Mouse (Mus musculus) heart, embryonic 13.5 days (tissue): ENCODE data around the gene Rnf224. TPM values are rescaled to one million over a fixed set of nuclear protein-coding genes. Genes with fewer than 3 reads are reported as not detected.

Source experiments
- ATAC-seq: fragments of 200-750 bp; cut with Nextera tagmentation; 2 replicates; pipeline ENCODE4 v1.8.0; 2017; ENCODE audit warnings: moderate TSS enrichment; ENCODE audit not compliant: insufficient number of reproducible peaks, low FRiP score, low TSS enrichment; ENCODE audit errors: extremely low read depth
- H3K27ac ChIP-seq: fragments of 300-500 bp; sonication (generic); replicated peaks from 2 replicates; pipeline ENCODE4 v1.5.1; 2015; ENCODE audit warnings: moderate library complexity, mild to moderate bottlenecking, inconsistent platforms
- H3K27me3 ChIP-seq: fragments of 300-500 bp; sonication (generic); replicated peaks from 2 replicates; pipeline ENCODE4 v1.6.1; 2015; ENCODE audit warnings: mild to moderate bottlenecking, inconsistent platforms
- H3K36me3 ChIP-seq: fragments of 300-500 bp; sonication (generic); 2 replicates; pipeline ENCODE4 v1.6.1; 2015; ENCODE audit warnings: mild to moderate bottlenecking, inconsistent platforms
- H3K4me1 ChIP-seq: fragments of 300-500 bp; sonication (generic); 2 replicates; pipeline ENCODE4 v1.6.1; 2015; ENCODE audit warnings: inconsistent platforms
- H3K4me2 ChIP-seq: fragments of 300-500 bp; sonication (generic); 2 replicates; pipeline ENCODE4 v1.6.1; 2015; ENCODE audit warnings: inconsistent platforms, mild to moderate bottlenecking, moderate library complexity
- H3K4me3 ChIP-seq: fragments of 300-500 bp; sonication (generic); 2 replicates; pipeline ENCODE4 v1.5.1; 2015; ENCODE audit warnings: moderate library complexity, mild to moderate bottlenecking, inconsistent platforms
- H3K9ac ChIP-seq: fragments of 300-500 bp; sonication (generic); 2 replicates; pipeline ENCODE4 v1.6.1; 2015; ENCODE audit warnings: inconsistent platforms, mild to moderate bottlenecking, moderate library complexity
- H3K9me3 ChIP-seq: fragments of 300-500 bp; sonication (generic); 2 replicates; pipeline ENCODE4 v1.6.1; 2016; ENCODE audit warnings: inconsistent platforms
- WGBS: fragments of 180-500 bp; shearing (Covaris S2); methylation state at CpG from one replicate; pipeline ENCODE4 v1.1.7; 2015; ENCODE audit warnings: mixed read lengths; 5-methylcytosine and 5-hydroxymethylcytosine counted together
- polyA plus RNA-seq: library from polyadenylated mRNA; unstranded; fragments of >200 nt; fragmentation: Nextera tagmentation; extraction: Ambion mirVana; gene quantifications from 2 replicates; pipeline ENCODE4 v1.2.1, GENCODE M21; 2015

Gene Rnf224
- polyA plus RNA-seq, 1 experiment from 2014 or later = not detected

- H3K36me3 ChIP-seq = no peaks in the 10 kb centered on the region
- H3K27me3 ChIP-seq = peaks cover 30% of the 10 kb centered on the region
- peak overlapping the region; percentile 67; the same call in 1 of the 2 replicates for H3K9ac ChIP-seq
- 2% methylated on average over 6 of the region's 6 CpGs for WGBS
- peak overlapping the region; percentile 70 for H3K4me2 ChIP-seq
- H3K9me3 ChIP-seq = no peaks in the 10 kb centered on the region
- no peak overlapping the region for H3K27ac ChIP-seq
- no peak overlapping the region for H3K4me3 ChIP-seq
- H3K4me1 ChIP-seq = peaks cover 51% of the 10 kb centered on the region
- no peak for ATAC-seq
These were observed 43.2 kb downstream of the Rnf224 start for GRCm38 (mm10) chr2:25193330-25193770.

GRCm38 (mm10) chr2:25187841-25188240 is 48.7 kb downstream of the Rnf224 start:
- no peak overlapping the region for H3K27ac ChIP-seq

GRCm38 (mm10) chr2:25186575-25186930 is 50.0 kb downstream of the Rnf224 start:
- peak overlapping the region; percentile 77 for H3K9ac ChIP-seq
- H3K4me3 ChIP-seq = peak overlapping the region; percentile 59
- peaks cover 31% of the 10 kb centered on the region for H3K4me1 ChIP-seq
- peak overlapping the region; percentile 90 for H3K4me2 ChIP-seq
- no peak for ATAC-seq
- H3K36me3 ChIP-seq = no peaks in the 10 kb centered on the region
- H3K27ac ChIP-seq = no peak overlapping the region
- WGBS = 29% methylated on average over 5 of the region's 5 CpGs
- H3K9me3 ChIP-seq = no peaks in the 10 kb centered on the region
- peaks cover 45% of the 10 kb centered on the region for H3K27me3 ChIP-seq

More at GRCm38 (mm10) chr2:25187841-25188240, 48.7 kb downstream of the Rnf224 start:
- H3K4me2 ChIP-seq = no peak overlapping the region
- H3K36me3 ChIP-seq = no peaks in the 10 kb centered on the region
- H3K4me1 ChIP-seq = peaks cover 19% of the 10 kb centered on the region
- WGBS = 72% methylated on average over 6 of the region's 6 CpGs
- no peak overlapping the region for H3K4me3 ChIP-seq
- peaks cover 37% of the 10 kb centered on the region for H3K27me3 ChIP-seq
- ATAC-seq = no peak
- H3K9ac ChIP-seq = no peak overlapping the region
- H3K9me3 ChIP-seq = no peaks in the 10 kb centered on the region

- H3K4me2 ChIP-seq = peak overlapping the region; percentile 90
- no peaks in the 10 kb centered on the region for H3K9me3 ChIP-seq
- no peaks in the 10 kb centered on the region for H3K36me3 ChIP-seq
- peaks cover 51% of the 10 kb centered on the region for H3K27me3 ChIP-seq
- H3K9ac ChIP-seq = peak overlapping the region; percentile 77
- H3K27ac ChIP-seq = peak overlapping the region; percentile 74
- under 1% methylated on average over 64 of the region's 64 CpGs for WGBS
- peak; percentile 20; the same call in 1 of the 2 replicates for ATAC-seq
- peaks cover 37% of the 10 kb centered on the region for H3K4me1 ChIP-seq
- H3K4me3 ChIP-seq = peak overlapping the region; percentile 59
These were observed 50.7 kb downstream of the Rnf224 start for GRCm38 (mm10) chr2:25185625-25186574.

GRCm38 (mm10) chr2:25184496-25184895 is 52.1 kb downstream of the Rnf224 start:
- ATAC-seq = no peak
- Histone ChIP-seq H3K27ac (no peak overlapping the region; the same call in 1 of the 2 replicates), H3K9ac (no peak overlapping the region), H3K4me2 (no peak overlapping the region), H3K36me3 (no peaks in the 10 kb centered on the region), H3K4me3 (no peak overlapping the region), H3K9me3 (no peaks in the 10 kb centered on the region), H3K4me1 (peaks cover 48% of the 10 kb centered on the region), H3K27me3 (peaks cover 61% of the 10 kb centered on the region)
- WGBS = 94% methylated on average over 7 of the region's 7 CpGs

Other genes with a start within 250 kb of the Rnf224 start
- gene Nsmf, start 182.4 kb downstream of the Rnf224 start, polyA plus RNA-seq = 49.4 and 51.0 TPM in 2 replicates
- gene Entpd8, start 156.5 kb downstream of the Rnf224 start, polyA plus RNA-seq = not detected in 2 replicates
- 0.09 TPM in 1 of 2 replicates, not detected in the other for gene Noxa1, start 141.6 kb downstream of the Rnf224 start, polyA plus RNA-seq
- gene Nrarp, start 56.0 kb downstream of the Rnf224 start, polyA plus RNA-seq = 7.7 and 8.2 TPM in 2 replicates
- 6.4 and 6.9 TPM in 2 replicates for gene Tor4a, start 39.9 kb downstream of the Rnf224 start, polyA plus RNA-seq
- 68.8 and 72.8 TPM in 2 replicates for gene Nelfb, start 25.3 kb downstream of the Rnf224 start, polyA plus RNA-seq
- gene Stpg3, start 22.1 kb downstream of the Rnf224 start, polyA plus RNA-seq = not detected in 2 replicates
- gene Fam166a, start 18.0 kb downstream of the Rnf224 start, polyA plus RNA-seq = not detected in 2 replicates
- gene Tubb4b, start 12.1 kb downstream of the Rnf224 start, polyA plus RNA-seq = 402 and 437 TPM in 2 replicates
- not detected in 2 replicates for gene Slc34a3, start 2.4 kb downstream of the Rnf224 start, polyA plus RNA-seq
- gene Rnf208, start 5.5 kb upstream of the Rnf224 start, polyA plus RNA-seq = 6.6 and 7.2 TPM in 2 replicates
- not detected in 2 replicates for gene Cysrt1, start 5.7 kb upstream of the Rnf224 start, polyA plus RNA-seq
- gene AL732309.1, start 10.1 kb upstream of the Rnf224 start, polyA plus RNA-seq = 2.1 and 2.9 TPM in 2 replicates
- gene Tmem203, start 18.7 kb upstream of the Rnf224 start, polyA plus RNA-seq = 15.5 and 15.9 TPM in 2 replicates
- 3.5 and 4.3 TPM in 2 replicates for gene Tprn, start 25.8 kb upstream of the Rnf224 start, polyA plus RNA-seq
- gene Ssna1, start 35.7 kb upstream of the Rnf224 start, polyA plus RNA-seq = 144 and 158 TPM in 2 replicates
- 77.3 and 82.5 TPM in 2 replicates for gene Anapc2, start 35.7 kb upstream of the Rnf224 start, polyA plus RNA-seq
- gene Tmem210, start 51.4 kb upstream of the Rnf224 start, polyA plus RNA-seq = not detected in 2 replicates
- gene Lrrc26, start 53.1 kb upstream of the Rnf224 start, polyA plus RNA-seq = not detected in 2 replicates
- 0.09 and 0.16 TPM in 2 replicates for gene Grin1, start 82.4 kb upstream of the Rnf224 start, polyA plus RNA-seq
- gene Man1b1, start 95.6 kb upstream of the Rnf224 start, polyA plus RNA-seq = 28.4 and 31.3 TPM in 2 replicates
- 13.6 and 14.4 TPM in 2 replicates for gene Dpp7, start 119.6 kb upstream of the Rnf224 start, polyA plus RNA-seq
- 14.9 and 17.0 TPM in 2 replicates for gene Uap1l1, start 128.9 kb upstream of the Rnf224 start, polyA plus RNA-seq
- 16.5 and 18.1 TPM in 2 replicates for gene Sapcd2, start 135.5 kb upstream of the Rnf224 start, polyA plus RNA-seq
- gene Entpd2, start 159.1 kb upstream of the Rnf224 start, polyA plus RNA-seq = 0.51 and 0.68 TPM in 2 replicates
- gene Npdc1, start 162.6 kb upstream of the Rnf224 start, polyA plus RNA-seq = 26.6 and 29.0 TPM in 2 replicates
- 0.07 TPM in 1 of 2 replicates, not detected in the other for gene Fut7, start 186.5 kb upstream of the Rnf224 start, polyA plus RNA-seq
- 2.7 and 3.2 TPM in 2 replicates for gene Abca2, start 191.9 kb upstream of the Rnf224 start, polyA plus RNA-seq
- 1.8 and 2.5 TPM in 2 replicates for gene Clic3, start 220.1 kb upstream of the Rnf224 start, polyA plus RNA-seq
- 25.6 and 25.7 TPM in 2 replicates for gene Paxx, start 224.3 kb upstream of the Rnf224 start, polyA plus RNA-seq
- gene Ptgds, start 233.3 kb upstream of the Rnf224 start, polyA plus RNA-seq = 19.8 and 20.7 TPM in 2 replicates